Mouse (Mus musculus) Patski (cell line): Measurements from ENCODE around the gene Gm20403. TPM values are rescaled to one million over a fixed set of nuclear protein-coding genes. Genes with fewer than 3 reads are reported as not detected.
"Not testable (repeated sequence)": the region's sequence is repeated elsewhere in the genome, so short reads cannot be mapped to it uniquely, and the experiment has no call there.

Experiments used
- ATAC-seq: fragments of 100-300 bp; one replicate; pipeline ENCODE4 v1.8.0; 2021
- CTCF ChIA-PET: fragments of 350-600 bp; sonication (Branson Sonifier 250); formaldehyde crosslinking; loops from one replicate; lab custom pipeline; 2022; ENCODE audit warnings: inconsistent platforms; lab: Charles Lee
- POLR2A ChIA-PET: fragments of 350-600 bp; sonication (Branson Sonifier 250); formaldehyde crosslinking; loops from one replicate; lab custom pipeline; 2022; ENCODE audit warnings: antibody characterized with exemption, inconsistent platforms; lab: Charles Lee
- DNase-seq: peaks from one replicate; pipeline ENCODE4 v3.0.0-alpha.2; 2011; ENCODE audit warnings: low read depth, low spot score
- H3K27me3 ChIP-seq: fragments of 371-371 bp; one replicate; pipeline ENCODE4 v1.5.1; 2021
- CTCF ChIP-seq: fragments of 100-300 bp; IDR thresholded peaks from one replicate; pipeline ENCODE4 v1.5.1; 2021
- in situ Hi-C: fragments of 300-500 bp; cut with MboI; formaldehyde crosslinking; loops from 3 replicates; pipeline ENCODE4 v1.11.1; 2018; ENCODE audit warnings: low pct_unique_long_range_greater_than_20kb, mixed read lengths
- polyA plus RNA-seq: library from polyadenylated mRNA; unstranded; gene quantifications from one replicate; pipeline ENCODE4 v1.2.3, GENCODE M21; 2021

The Gm20403 gene
- polyA plus RNA-seq, 1 experiment from 2014 or later, result 0.36 TPM

DNA sequence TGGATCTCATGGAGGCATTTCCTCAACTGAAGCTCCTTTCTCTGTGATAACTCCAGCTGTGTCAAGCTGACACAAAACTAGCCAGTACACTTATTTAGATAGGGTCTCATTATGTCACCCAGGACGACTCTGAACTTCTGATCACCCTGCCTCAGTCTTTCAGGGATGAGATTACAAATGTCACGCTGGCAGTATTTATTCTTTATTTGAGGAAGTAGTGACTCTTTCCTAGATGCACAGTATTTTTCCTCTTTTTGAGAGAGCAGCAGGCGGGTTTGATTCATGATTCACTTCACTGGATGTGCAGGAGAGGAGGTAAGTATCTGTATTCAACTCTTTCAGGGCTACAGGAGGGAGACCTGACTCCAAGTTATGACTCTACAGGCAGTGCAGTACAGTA lies 17.3 kb downstream of the Gm20403 start:
- in situ Hi-C loops, result no loop called here
- no peaks in the 10 kb centered on the region for H3K27me3 ChIP-seq
- no peak for DNase-seq
- no peak for TF ChIP-seq CTCF
- POLR2A ChIA-PET, result no interaction called here
- CTCF ChIA-PET, result no interaction called here
- ATAC-seq, result no peak

DNA sequence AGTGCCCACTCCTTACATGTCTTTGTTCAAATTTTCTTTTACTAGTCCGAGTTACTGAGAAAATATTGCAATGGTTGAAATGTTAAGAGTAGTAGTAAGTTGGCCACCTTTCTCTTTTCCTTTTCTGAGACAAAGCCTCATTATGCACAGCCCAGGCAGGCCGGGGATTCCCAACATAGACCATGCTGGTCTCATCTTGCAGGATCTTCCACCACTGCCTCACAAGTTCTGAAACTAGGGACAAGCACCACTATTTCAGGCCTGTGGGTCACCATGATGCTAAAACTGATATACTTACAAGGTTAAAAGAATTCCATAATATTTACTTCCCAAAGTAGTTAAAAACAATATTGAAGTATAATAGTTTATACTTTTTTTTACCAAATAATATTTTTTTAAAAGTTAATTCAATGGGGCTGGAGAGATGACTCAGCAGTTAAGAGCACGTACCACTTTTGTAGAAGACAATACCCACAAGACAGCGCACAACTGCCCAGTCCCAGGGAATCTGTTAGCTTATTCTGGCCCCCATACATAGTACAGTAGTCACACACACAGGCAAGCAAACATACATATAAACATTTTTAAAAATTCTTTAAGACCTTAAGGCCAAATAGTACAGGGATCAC lies 20.7 kb downstream of the Gm20403 start:
- TF ChIP-seq CTCF, result no peak
- ATAC-seq, result no peak
- ChIA-PET POLR2A (interaction anchor here (1.1 kb wide), 1 partner anchor 19 kb away, joined by 3 read pairs; no protein-coding TSS in a partner anchor), CTCF (interaction anchor here (1.9 kb wide), 1 partner anchor 12 kb away, joined by 8 read pairs; no protein-coding TSS in a partner anchor)
- no peaks in the 10 kb centered on the region for H3K27me3 ChIP-seq
- no peak for DNase-seq
- in situ Hi-C loops, result no loop called here

DNA sequence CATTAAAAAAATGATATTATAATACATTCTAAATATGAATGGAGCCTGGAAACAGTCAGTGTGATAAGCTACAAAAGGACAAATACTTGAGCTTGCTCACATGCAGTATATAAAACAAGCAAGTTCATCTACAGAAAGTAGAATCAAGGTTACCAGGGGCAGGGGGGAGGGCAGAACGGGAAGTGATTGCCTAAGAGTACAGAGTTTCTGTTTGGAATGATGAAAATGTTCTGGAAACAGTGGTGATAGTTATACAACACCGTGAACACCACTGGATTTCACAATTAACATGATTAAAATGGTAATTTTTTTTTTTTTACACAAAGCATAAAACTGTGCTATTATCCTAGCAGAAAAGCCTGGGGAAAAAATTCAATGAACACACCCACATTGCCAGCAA lies 26.8 kb downstream of the Gm20403 start:
- no peak for ATAC-seq
- H3K27me3 ChIP-seq, result no peaks in the 10 kb centered on the region
- in situ Hi-C loops, result no loop called here
- TF ChIP-seq CTCF, result no peak
- CTCF ChIA-PET, result no interaction called here
- POLR2A ChIA-PET, result no interaction called here
- DNase-seq, result no peak

GRCm38 (mm10) chr12:54956974-54957373 lies 29.4 kb downstream of the Gm20403 start:
- ChIA-PET CTCF (no interaction called here), POLR2A (no interaction called here)
- DNase-seq, result no peak
- no peak for ATAC-seq
- in situ Hi-C loops, result no loop called here
- H3K27me3 ChIP-seq, result no peaks in the 10 kb centered on the region
- TF ChIP-seq CTCF, result no peak

DNA sequence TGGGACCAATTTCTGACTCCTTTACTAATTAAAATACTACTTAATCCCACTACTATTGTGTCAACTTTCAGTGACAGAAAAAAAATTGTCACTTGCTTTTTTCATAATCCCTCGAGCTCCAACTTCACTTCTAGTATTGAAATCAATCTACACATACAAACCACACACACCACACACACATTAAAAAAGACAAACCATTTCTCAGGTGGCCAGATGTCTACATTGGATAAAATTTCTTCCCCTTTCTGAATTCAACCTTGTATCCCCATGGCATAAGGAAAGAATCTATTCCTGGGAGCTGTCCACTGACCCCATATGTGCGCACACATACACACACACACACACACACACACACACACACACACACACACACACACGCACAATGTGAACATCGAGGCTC lies 29.9 kb downstream of the Gm20403 start:
- in situ Hi-C loops, result no loop called here
- TF ChIP-seq CTCF, result no peak
- no peak for ATAC-seq
- POLR2A ChIA-PET, result no interaction called here
- no peaks in the 10 kb centered on the region for H3K27me3 ChIP-seq
- CTCF ChIA-PET, result no interaction called here
- no peak for DNase-seq

DNA sequence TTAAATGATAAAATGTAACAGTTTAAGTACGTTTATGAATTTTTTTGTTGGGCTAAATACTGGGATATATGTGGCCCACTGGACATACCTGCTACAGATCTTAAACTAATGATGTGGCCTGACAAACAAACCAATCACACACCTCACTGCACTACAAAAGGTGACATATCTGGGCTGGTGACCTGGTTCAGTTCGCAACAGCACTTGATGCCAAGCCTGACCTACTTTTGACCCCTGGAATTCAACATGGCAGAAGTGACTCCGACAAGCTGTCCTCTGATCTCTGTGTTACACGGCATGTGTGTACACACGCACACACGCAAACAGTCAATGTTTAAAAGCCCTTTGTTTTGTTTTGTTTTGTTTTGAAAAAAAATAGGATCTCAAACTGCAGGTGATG lies 40.2 kb downstream of the Gm20403 start:
- in situ Hi-C loops, result no loop called here
- no peak for TF ChIP-seq CTCF
- CTCF ChIA-PET, result no interaction called here
- ATAC-seq (no peak), DNase-seq (no peak)
- no peaks in the 10 kb centered on the region for H3K27me3 ChIP-seq
- POLR2A ChIA-PET, result no interaction called here

DNA sequence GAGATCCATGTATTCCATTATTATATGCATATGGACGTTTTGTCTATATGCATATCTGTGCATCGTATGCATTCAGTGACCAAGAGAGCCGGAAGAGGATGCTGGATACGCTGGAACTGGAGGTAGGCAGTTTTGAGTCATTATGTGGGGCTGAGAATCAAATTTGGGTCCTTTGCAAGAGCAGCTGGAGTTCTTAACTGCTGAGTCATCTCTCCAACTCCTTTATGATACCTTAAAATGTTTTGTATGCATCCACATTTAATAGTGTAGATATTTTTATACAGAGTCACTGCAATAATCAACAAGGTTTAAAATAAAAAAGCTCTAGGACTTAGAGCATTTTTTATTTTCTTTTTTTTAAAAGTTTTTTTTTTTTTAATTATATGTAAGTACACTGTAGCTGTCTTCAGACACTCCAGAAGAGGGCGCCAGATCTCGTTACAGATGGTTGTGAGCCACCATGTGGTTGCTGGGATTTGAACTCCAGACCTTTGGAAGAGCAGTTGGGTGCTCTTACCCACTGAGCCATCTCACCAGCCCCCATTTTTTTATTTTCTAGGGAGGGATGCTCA lies 43.7 kb downstream of the Gm20403 start:
- TF ChIP-seq CTCF, result peak; percentile 47
- H3K27me3 ChIP-seq, in situ Hi-C loops, POLR2A ChIA-PET, ATAC-seq, DNase-seq: not testable (repeated sequence)
- CTCF ChIA-PET, result interaction anchor here (0.8 kb wide), 1 partner anchor 9 kb away, joined by 3 read pairs; no protein-coding TSS in a partner anchor

DNA sequence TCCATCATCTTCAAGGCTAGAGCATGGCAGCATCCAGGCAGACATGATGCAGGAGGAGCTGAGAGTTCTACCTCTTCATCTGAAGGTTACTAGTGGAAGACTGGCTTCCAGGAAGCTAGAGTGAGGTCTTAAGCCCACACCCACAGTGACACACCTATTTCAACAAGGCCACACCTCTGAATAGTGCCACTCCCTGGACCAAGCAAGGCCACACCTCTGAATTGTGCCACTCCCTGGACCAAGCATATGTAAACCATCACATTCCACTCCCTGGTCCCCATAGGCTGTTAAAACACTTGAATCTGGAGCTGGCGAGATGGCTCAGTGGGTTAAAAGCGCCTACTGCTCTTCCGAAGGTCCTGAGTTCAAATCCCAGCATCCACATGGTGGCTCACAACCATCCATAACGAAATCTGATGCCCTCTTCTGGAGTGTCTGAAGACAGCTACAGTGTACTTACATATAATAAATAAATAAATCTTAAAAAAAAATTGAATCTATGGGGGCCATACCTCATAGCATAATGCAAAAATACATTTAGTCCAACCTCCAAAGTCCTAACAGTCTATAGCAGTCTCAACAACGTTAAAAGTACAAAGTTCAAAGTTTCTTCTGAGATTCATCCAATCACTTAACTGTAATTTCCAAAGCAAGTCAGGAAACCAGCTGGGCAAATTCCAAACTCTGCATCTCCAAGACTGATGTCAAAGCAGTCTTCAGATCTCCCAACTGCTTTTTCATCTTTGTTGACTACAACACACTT lies 48.6 kb downstream of the Gm20403 start:
- CTCF ChIA-PET, in situ Hi-C loops, H3K27me3 ChIP-seq, ATAC-seq, POLR2A ChIA-PET, DNase-seq: not testable (repeated sequence)

Other genes starting within 250 kb of the Gm20403 start
- gene Snx6, start 190.8 kb downstream of the Gm20403 start, polyA plus RNA-seq, result 114 TPM
- 223 TPM for gene Cfl2, start 123.7 kb downstream of the Gm20403 start, polyA plus RNA-seq
- 20.4 TPM for gene Baz1a, start 27.8 kb upstream of the Gm20403 start, polyA plus RNA-seq
- 14.3 TPM for gene 2700097O09Rik, start 93.6 kb upstream of the Gm20403 start, polyA plus RNA-seq
- 93.6 TPM for gene Srp54a, start 93.7 kb upstream of the Gm20403 start, polyA plus RNA-seq
- 12.3 TPM for gene Fam177a, start 137.9 kb upstream of the Gm20403 start, polyA plus RNA-seq
- 37.6 TPM for gene Srp54b, start 168.6 kb upstream of the Gm20403 start, polyA plus RNA-seq
- gene 1700047I17Rik2, start 213.1 kb upstream of the Gm20403 start, polyA plus RNA-seq, result not detected
- 45.6 TPM for gene Srp54c, start 243.6 kb upstream of the Gm20403 start, polyA plus RNA-seq